Mouse (Mus musculus): ENCODE measurements around the gene Cdk9.

The Cdk9 gene

GRCm38 (mm10) chr2:32734480-32734879 lies 21.6 kb upstream of the Cdk9 start:
- no peak for DNase-seq (ENCODE audit: low spot score)

GRCm38 (mm10) chr2:32732695-32733094 lies 19.8 kb upstream of the Cdk9 start:
- no peak for DNase-seq (ENCODE audit: low spot score)

- no peak for DNase-seq (ENCODE audit: low spot score)
Measured at GRCm38 (mm10) chr2:32731911-32732310, 19.0 kb upstream of the Cdk9 start.

GRCm38 (mm10) chr2:32730854-32731253 lies 18.0 kb upstream of the Cdk9 start:
- DNase-seq (ENCODE audit: low spot score), result no peak

- DNase-seq (ENCODE audit: low spot score), result no peak
Measured at GRCm38 (mm10) chr2:32729547-32729946, 16.7 kb upstream of the Cdk9 start.

- DNase-seq (ENCODE audit: low spot score), result no peak
Measured at GRCm38 (mm10) chr2:32728463-32728862, 15.6 kb upstream of the Cdk9 start.

GRCm38 (mm10) chr2:32727435-32727834 lies 14.6 kb upstream of the Cdk9 start:
- peak; percentile 77 for DNase-seq (ENCODE audit: low spot score)

- DNase-seq (ENCODE audit: low spot score), result no peak
Measured at GRCm38 (mm10) chr2:32724832-32725790, 12.2 kb upstream of the Cdk9 start.

- DNase-seq (ENCODE audit: low spot score), result no peak
Measured at GRCm38 (mm10) chr2:32724149-32724548, 11.3 kb upstream of the Cdk9 start.

GRCm38 (mm10) chr2:32722581-32722980 lies 9.7 kb upstream of the Cdk9 start:
- DNase-seq (ENCODE audit: low spot score), result no peak

GRCm38 (mm10) chr2:32722046-32722445 lies 9.2 kb upstream of the Cdk9 start:
- DNase-seq (ENCODE audit: low spot score), result no peak

GRCm38 (mm10) chr2:32720681-32721229 lies 7.9 kb upstream of the Cdk9 start, which contains the start of gene Sh2d3c:
Gene Sh2d3c, plus strand, starts transcription at chr2:32721055.
- no peak for DNase-seq (ENCODE audit: low spot score)

- DNase-seq (ENCODE audit: low spot score), result no peak
Measured at GRCm38 (mm10) chr2:32720053-32720452, 7.2 kb upstream of the Cdk9 start.

GRCm38 (mm10) chr2:32718761-32719160 lies 5.9 kb upstream of the Cdk9 start:
- DNase-seq (ENCODE audit: low spot score), result no peak

GRCm38 (mm10) chr2:32714987-32715425 lies 2.1 kb upstream of the Cdk9 start:
- no peak for DNase-seq (ENCODE audit: low spot score)

- no peak for DNase-seq (ENCODE audit: low spot score)
Measured at GRCm38 (mm10) chr2:32714117-32714986, 1.5 kb upstream of the Cdk9 start.

GRCm38 (mm10) chr2:32712586-32712933 lies 316 bp downstream of the Cdk9 start:
- DNase-seq (ENCODE audit: low spot score), result peak; percentile 95

GRCm38 (mm10) chr2:32712108-32712551 lies 746 bp downstream of the Cdk9 start:
- DNase-seq (ENCODE audit: low spot score), result peak; percentile 62

- DNase-seq (ENCODE audit: low spot score), result no peak
Measured at GRCm38 (mm10) chr2:32711301-32712056, 1.4 kb downstream of the Cdk9 start.

- DNase-seq (ENCODE audit: low spot score), result no peak
Measured at GRCm38 (mm10) chr2:32710425-32710824, 2.5 kb downstream of the Cdk9 start.

GRCm38 (mm10) chr2:32709521-32710137 lies 3.2 kb downstream of the Cdk9 start:
- no peak for DNase-seq (ENCODE audit: low spot score)
